Mouse (Mus musculus) G1E (cell line): ENCODE measurements at regions not wholly inside any gene's neighbourhood (a gene's known extent, or its start where the extent isn't known, plus 50 kb on each side); places are given as distances from the start of the nearest gene placed in this dataset.

ENCODE experiments used
- ATAC-seq: 2 replicates; pipeline ENCODE4 v1.8.0; 2016; ENCODE audit warnings: mild to moderate bottlenecking; ENCODE audit not compliant: insufficient number of reproducible peaks, poor library complexity, low FRiP score, severe bottlenecking; ENCODE audit errors: extremely low read depth
- DNase-seq: peaks from one replicate; pipeline ENCODE4 v3.0.0; 2012; ENCODE audit warnings: low spot score
- H3K27me3 ChIP-seq: 2 replicates; pipeline ENCODE4 v1.6.1; 2012; ENCODE audit warnings: mild to moderate bottlenecking, low read length, inconsistent platforms; ENCODE audit not compliant: insufficient read depth
- H3K36me3 ChIP-seq: replicated peaks from 2 replicates; pipeline ENCODE3; 2012; ENCODE audit warnings: mild to moderate bottlenecking, inconsistent platforms
- H3K4me1 ChIP-seq: 2 replicates; pipeline ENCODE4 v1.6.1; 2012; ENCODE audit warnings: low read depth, low read length, inconsistent platforms, mixed read lengths; ENCODE audit not compliant: insufficient read depth
- H3K4me3 ChIP-seq: 2 replicates; pipeline ENCODE4 v1.5.1; 2012; ENCODE audit warnings: low read depth, mild to moderate bottlenecking, inconsistent platforms, low read length, moderate library complexity, mixed read lengths
- H3K9me3 ChIP-seq: replicated peaks from 2 replicates; pipeline ENCODE4 v1.6.1; 2012; ENCODE audit warnings: inconsistent platforms
- CTCF ChIP-seq: IDR thresholded peaks from 2 replicates; pipeline ENCODE4 v1.5.1; 2012; ENCODE audit warnings: low read depth, low read length, inconsistent platforms, mixed read lengths
- GATA1 ChIP-seq: IDR thresholded peaks from 2 replicates; pipeline ENCODE4 v1.6.1; 2012; ENCODE audit warnings: borderline replicate concordance, low read length, inconsistent platforms, mixed read lengths
- GATA2 ChIP-seq: IDR thresholded peaks from 2 replicates; pipeline ENCODE4 v1.6.1; 2012; ENCODE audit warnings: low read depth, low read length, inconsistent platforms, borderline replicate concordance
- POLR2AphosphoS5 ChIP-seq: IDR thresholded peaks from 2 replicates; pipeline ENCODE4 v1.6.1; 2012; ENCODE audit warnings: low read depth, low read length, inconsistent platforms; ENCODE audit not compliant: insufficient replicate concordance
- TAL1 ChIP-seq: conservative IDR thresholded peaks from 2 replicates; pipeline ENCODE4 v1.6.1; 2012; ENCODE audit warnings: low read depth, low read length, inconsistent platforms, mixed read lengths

GRCm38 (mm10) chr13:83208111-83208510 is 295.7 kb upstream of the Mef2c start:
- H3K4me1 ChIP-seq = no peaks in the 10 kb centered on the region
- no peak overlapping the region for H3K4me3 ChIP-seq
- no peak for TF ChIP-seq TAL1
- no peak for TF ChIP-seq POLR2AphosphoS5
- no peak for TF ChIP-seq CTCF
- no peak for TF ChIP-seq GATA1
- no peak for TF ChIP-seq GATA2
- H3K9me3 ChIP-seq = no peaks in the 10 kb centered on the region
- no peaks in the 10 kb centered on the region for H3K27me3 ChIP-seq
- no peaks in the 10 kb centered on the region for H3K36me3 ChIP-seq
- ATAC-seq (no peak), DNase-seq (no peak)

- ATAC-seq = no peak
- DNase-seq = no peak
- Histone ChIP-seq H3K36me3 (no peaks in the 10 kb centered on the region), H3K4me1 (no peaks in the 10 kb centered on the region), H3K9me3 (no peaks in the 10 kb centered on the region), H3K27me3 (no peaks in the 10 kb centered on the region), H3K4me3 (no peak overlapping the region)
- no peak for TF ChIP-seq TAL1
- TF ChIP-seq CTCF = no peak
- no peak for TF ChIP-seq POLR2AphosphoS5
- no peak for TF ChIP-seq GATA2
- TF ChIP-seq GATA1 = no peak
Measured at GRCm38 (mm10) chr13:83214811-83215210, 289.0 kb upstream of the Mef2c start.

GRCm38 (mm10) chr13:83216454-83216853 is 287.4 kb upstream of the Mef2c start:
- ATAC-seq (no peak), DNase-seq (no peak)
- no peaks in the 10 kb centered on the region for H3K9me3 ChIP-seq
- H3K36me3 ChIP-seq = no peaks in the 10 kb centered on the region
- no peak for TF ChIP-seq TAL1
- no peak for TF ChIP-seq GATA2
- no peak for TF ChIP-seq CTCF
- no peak for TF ChIP-seq GATA1
- TF ChIP-seq POLR2AphosphoS5 = no peak
- H3K4me1 ChIP-seq = no peaks in the 10 kb centered on the region
- H3K27me3 ChIP-seq = no peaks in the 10 kb centered on the region
- no peak overlapping the region for H3K4me3 ChIP-seq

- no peak for TF ChIP-seq CTCF
- TF ChIP-seq GATA1 = no peak
- no peak for TF ChIP-seq POLR2AphosphoS5
- ATAC-seq (no peak), DNase-seq (no peak)
- no peaks in the 10 kb centered on the region for H3K36me3 ChIP-seq
- no peaks in the 10 kb centered on the region for H3K27me3 ChIP-seq
- H3K9me3 ChIP-seq = no peaks in the 10 kb centered on the region
- H3K4me1 ChIP-seq = no peaks in the 10 kb centered on the region
- no peak overlapping the region for H3K4me3 ChIP-seq
Measured at GRCm38 (mm10) chr13:83252452-83252851, 251.4 kb upstream of the Mef2c start.

GRCm38 (mm10) chr13:83266591-83266990 is 237.2 kb upstream of the Mef2c start:
- TF ChIP-seq GATA2 (no peak), CTCF (no peak), TAL1 (no peak), GATA1 (no peak), POLR2AphosphoS5 (no peak)
- Histone ChIP-seq H3K4me3 (no peak overlapping the region), H3K27me3 (no peaks in the 10 kb centered on the region), H3K36me3 (no peaks in the 10 kb centered on the region), H3K4me1 (no peaks in the 10 kb centered on the region), H3K9me3 (no peaks in the 10 kb centered on the region)
- no peak for ATAC-seq
- DNase-seq = no peak

- no peak for DNase-seq
- no peak overlapping the region for H3K4me3 ChIP-seq
- H3K4me1 ChIP-seq = no peaks in the 10 kb centered on the region
- H3K27me3 ChIP-seq = no peaks in the 10 kb centered on the region
- H3K36me3 ChIP-seq = no peaks in the 10 kb centered on the region
- no peak for ATAC-seq
- no peaks in the 10 kb centered on the region for H3K9me3 ChIP-seq
- TF ChIP-seq GATA2 (no peak), POLR2AphosphoS5 (no peak), TAL1 (no peak), CTCF (no peak), GATA1 (no peak)
Measured at GRCm38 (mm10) chr13:83268663-83269062, 235.2 kb upstream of the Mef2c start.

GRCm38 (mm10) chr13:83278695-83279094 is 225.1 kb upstream of the Mef2c start:
- H3K9me3 ChIP-seq = no peaks in the 10 kb centered on the region
- TF ChIP-seq POLR2AphosphoS5 (no peak), GATA2 (no peak), CTCF (no peak), TAL1 (no peak), GATA1 (no peak)
- H3K4me1 ChIP-seq = no peaks in the 10 kb centered on the region
- ATAC-seq (no peak), DNase-seq (no peak)
- no peak overlapping the region for H3K4me3 ChIP-seq
- H3K27me3 ChIP-seq = no peaks in the 10 kb centered on the region
- H3K36me3 ChIP-seq = no peaks in the 10 kb centered on the region
